ENCODE assay signal across 8 mouse cellular contexts in genomic region chr17:24529007-24529451, GRCm38 (mm10). TPM values are rescaled to one million over a fixed set of nuclear protein-coding genes. Genes with fewer than 3 reads are reported as not detected.
DNase-seq lines count a peak whose midpoint lies in the region; ATAC-seq lines count a peak whose summit lies in the region.

No protein-coding gene starts in this region.

- peak; percentile 76 to 78 for DNase-seq in right cerebral cortex, postnatal 10 days (ENCODE audit: low spot score in 2 of 2)
- no peak for DNase-seq in right cerebral cortex, postnatal 25 days
- DNase-seq in brain, adult 2 months (ENCODE audit: low read depth, low spot score), result peak; percentile 76
- peak; percentile 77 for DNase-seq in forebrain, embryonic 10.5 days (ENCODE audit: extremely low spot score, low spot score)
- peak; percentile 79 for DNase-seq in neural tube, embryonic 10.5 days (ENCODE audit: extremely low spot score, low spot score)

- no peak for ATAC-seq in hindbrain, embryonic 16.5 days
- no peak for ATAC-seq in liver, embryonic 12.5 days
- no peak for ATAC-seq in activated CD4-positive, CD25-positive, alpha-beta regulatory T cell, adult 4 months

- H3K27ac ChIP-seq in forebrain, embryonic 10.5 days, result peak overlapping the region; percentile 92
- peak overlapping the region; percentile 78; the same call in 1 of the 2 replicates for H3K27ac ChIP-seq in hindbrain, embryonic 16.5 days (ENCODE audit: low read depth, low read length)
- peak overlapping the region; percentile 88 for H3K27ac ChIP-seq in liver, embryonic 12.5 days

- peaks cover 46% of the 10 kb centered on the region for H3K36me3 ChIP-seq in forebrain, embryonic 10.5 days (replicated peaks)
- H3K36me3 ChIP-seq in hindbrain, embryonic 16.5 days (ENCODE audit: control insufficient read depth, insufficient read depth, low read length), result no peaks in the 10 kb centered on the region; the same call in 1 of the 2 replicates
- H3K36me3 ChIP-seq in liver, embryonic 12.5 days, result peaks cover 34% of the 10 kb centered on the region

- H3K4me3 ChIP-seq in forebrain, embryonic 10.5 days, result peak overlapping the region; percentile 83
- peak overlapping the region; percentile 94 for H3K4me3 ChIP-seq in hindbrain, embryonic 16.5 days (ENCODE audit: low read length)
- peak overlapping the region; percentile 93 for H3K4me3 ChIP-seq in liver, embryonic 12.5 days

- under 1% methylated on average over 4 of the region's 4 CpGs for WGBS in forebrain, embryonic 10.5 days
- 1% methylated on average over 4 of the region's 4 CpGs for WGBS in hindbrain, embryonic 16.5 days
- WGBS in liver, embryonic 12.5 days (ENCODE audit: insufficient replicate concordance), result 1% methylated on average over 4 of the region's 4 CpGs

- no peaks in the 10 kb centered on the region for H3K27me3 ChIP-seq in forebrain, embryonic 10.5 days (ENCODE audit: poor library complexity, severe bottlenecking)
- no peaks in the 10 kb centered on the region for H3K27me3 ChIP-seq in hindbrain, embryonic 16.5 days (replicated peaks; ENCODE audit: control insufficient read depth, insufficient read depth, low read length)
- no peaks in the 10 kb centered on the region for H3K27me3 ChIP-seq in liver, embryonic 12.5 days (replicated peaks)

- peaks cover 73% of the 10 kb centered on the region for H3K4me1 ChIP-seq in forebrain, embryonic 10.5 days
- peaks cover 51% of the 10 kb centered on the region for H3K4me1 ChIP-seq in hindbrain, embryonic 16.5 days (ENCODE audit: control insufficient read depth, insufficient read depth, low read depth, low read length)
- H3K4me1 ChIP-seq in liver, embryonic 12.5 days, result peaks cover 81% of the 10 kb centered on the region

- H3K9ac ChIP-seq in hindbrain, embryonic 16.5 days (ENCODE audit: low read depth, low read length), result peak overlapping the region; percentile 70
- peak overlapping the region; percentile 81 for H3K9ac ChIP-seq in liver, embryonic 12.5 days

- H3K9me3 ChIP-seq in forebrain, embryonic 10.5 days, result no peaks in the 10 kb centered on the region
- no peaks in the 10 kb centered on the region for H3K9me3 ChIP-seq in hindbrain, embryonic 16.5 days (ENCODE audit: control insufficient read depth, low read length)
- H3K9me3 ChIP-seq in liver, embryonic 12.5 days (replicated peaks), result no peaks in the 10 kb centered on the region

- H3K4me2 ChIP-seq in hindbrain, embryonic 16.5 days (ENCODE audit: low read length), result peak overlapping the region; percentile 71
- peak overlapping the region; percentile 82 for H3K4me2 ChIP-seq in liver, embryonic 12.5 days

RNA-seq across cellular contexts. Expression of gene Traf7, which starts 1.3 kb away (rescaled TPM):
- 128 and 132 TPM in 2 replicates for polyA plus RNA-seq in forebrain, embryonic 10.5 days (2016; fragmentation: Nextera tagmentation; extraction: Ambion mirVana)
- 85.9 and 94.2 TPM in 2 replicates for polyA plus RNA-seq in hindbrain, embryonic 16.5 days (2015; fragmentation: Nextera tagmentation; extraction: Ambion mirVana)
- polyA plus RNA-seq in liver, embryonic 12.5 days (2016; fragmentation: Nextera tagmentation; extraction: Ambion mirVana), result 52.2 and 55.4 TPM in 2 replicates
- 10 to 100 TPM; 35.0 to 58.7 TPM for polyA plus RNA-seq in activated CD4-positive, CD25-positive, alpha-beta regulatory T cell, adult 4 months (2017; shearing (Covaris generic))

RNA-seq across cellular contexts. Expression of gene Rab26, which starts 5.0 kb away (rescaled TPM):
- polyA plus RNA-seq in forebrain, embryonic 10.5 days (2016; fragmentation: Nextera tagmentation; extraction: Ambion mirVana), result 1.9 and 3.5 TPM in 2 replicates
- polyA plus RNA-seq in hindbrain, embryonic 16.5 days (2015; fragmentation: Nextera tagmentation; extraction: Ambion mirVana), result 10.9 and 13.0 TPM in 2 replicates
- 1.3 and 1.9 TPM in 2 replicates for polyA plus RNA-seq in liver, embryonic 12.5 days (2016; fragmentation: Nextera tagmentation; extraction: Ambion mirVana)
- polyA plus RNA-seq in activated CD4-positive, CD25-positive, alpha-beta regulatory T cell, adult 4 months (2017; shearing (Covaris generic)), result 1 to 10 TPM; 2.8 to 3.3 TPM

RNA-seq across cellular contexts. Expression of gene Pkd1, which starts 20.6 kb away (rescaled TPM):
- polyA plus RNA-seq in forebrain, embryonic 10.5 days (2016; fragmentation: Nextera tagmentation; extraction: Ambion mirVana), result 12.9 and 16.3 TPM in 2 replicates
- 26.8 and 29.9 TPM in 2 replicates for polyA plus RNA-seq in hindbrain, embryonic 16.5 days (2015; fragmentation: Nextera tagmentation; extraction: Ambion mirVana)
- polyA plus RNA-seq in liver, embryonic 12.5 days (2016; fragmentation: Nextera tagmentation; extraction: Ambion mirVana), result 6.0 and 6.5 TPM in 2 replicates
- polyA plus RNA-seq in activated CD4-positive, CD25-positive, alpha-beta regulatory T cell, adult 4 months (2017; shearing (Covaris generic)), result 10 to 100 TPM; 11.5 to 15.4 TPM

RNA-seq across cellular contexts. Expression of gene Caskin1, which starts 40.6 kb away (rescaled TPM):
- polyA plus RNA-seq in forebrain, embryonic 10.5 days (2016; fragmentation: Nextera tagmentation; extraction: Ambion mirVana), result 3.8 and 4.3 TPM in 2 replicates
- 43.6 and 44.6 TPM in 2 replicates for polyA plus RNA-seq in hindbrain, embryonic 16.5 days (2015; fragmentation: Nextera tagmentation; extraction: Ambion mirVana)
- 0.14 and 0.32 TPM in 2 replicates for polyA plus RNA-seq in liver, embryonic 12.5 days (2016; fragmentation: Nextera tagmentation; extraction: Ambion mirVana)
- under 1 TPM; 0.10 to 0.17 TPM for polyA plus RNA-seq in activated CD4-positive, CD25-positive, alpha-beta regulatory T cell, adult 4 months (2017; shearing (Covaris generic))

RNA-seq across cellular contexts. Expression of gene Mlst8, which starts 50.2 kb away (rescaled TPM):
- polyA plus RNA-seq in forebrain, embryonic 10.5 days (2016; fragmentation: Nextera tagmentation; extraction: Ambion mirVana), result 36.8 and 40.0 TPM in 2 replicates
- polyA plus RNA-seq in hindbrain, embryonic 16.5 days (2015; fragmentation: Nextera tagmentation; extraction: Ambion mirVana), result 36.2 and 39.3 TPM in 2 replicates
- polyA plus RNA-seq in liver, embryonic 12.5 days (2016; fragmentation: Nextera tagmentation; extraction: Ambion mirVana), result 17.2 and 19.4 TPM in 2 replicates
- 10 to 100 TPM; 12.6 to 15.3 TPM for polyA plus RNA-seq in activated CD4-positive, CD25-positive, alpha-beta regulatory T cell, adult 4 months (2017; shearing (Covaris generic))
